Mouse (Mus musculus) forebrain, embryonic 10.5 days (tissue): ENCODE measurements around the gene Ppp2r2c. TPM values are rescaled to one million over a fixed set of nuclear protein-coding genes. Genes with fewer than 3 reads are reported as not detected.
"Not testable (repeated sequence)": the region's sequence is repeated elsewhere in the genome, so short reads cannot be mapped to it uniquely, and the experiment has no call there.

Experiments used
- DNase-seq: peaks from one replicate; pipeline ENCODE4 v3.0.0-alpha.2; 2017; ENCODE audit warnings: low spot score; ENCODE audit errors: extremely low spot score
- H3K27ac ChIP-seq: fragments of 300-500 bp; sonication (generic); 2 replicates; pipeline ENCODE4 v1.5.1; 2016; ENCODE audit warnings: mild to moderate bottlenecking
- H3K27me3 ChIP-seq: fragments of 300-500 bp; sonication (generic); 2 replicates; pipeline ENCODE4 v1.6.1; 2016; ENCODE audit warnings: mild to moderate bottlenecking; ENCODE audit not compliant: poor library complexity, severe bottlenecking
- H3K36me3 ChIP-seq: fragments of 300-500 bp; sonication (generic); replicated peaks from 2 replicates; pipeline ENCODE4 v1.6.1; 2016; ENCODE audit warnings: mild to moderate bottlenecking, moderate library complexity
- H3K4me1 ChIP-seq: fragments of 300-500 bp; sonication (generic); 2 replicates; pipeline ENCODE4 v1.6.1; 2016
- H3K4me3 ChIP-seq: fragments of 300-500 bp; sonication (generic); 2 replicates; pipeline ENCODE4 v1.5.1; 2016; ENCODE audit warnings: mild to moderate bottlenecking, moderate library complexity
- H3K9me3 ChIP-seq: fragments of 300-500 bp; sonication (generic); 2 replicates; pipeline ENCODE4 v1.6.1; 2016; ENCODE audit warnings: mild to moderate bottlenecking, moderate library complexity
- WGBS: fragments of 180-500 bp; shearing (Covaris S2); methylation state at CpG from one replicate; pipeline ENCODE4 v1.1.7; 2016; 5-methylcytosine and 5-hydroxymethylcytosine counted together
- polyA plus RNA-seq: library from polyadenylated mRNA; unstranded; fragments of >200 nt; fragmentation: Nextera tagmentation; extraction: Ambion mirVana; gene quantifications from 2 replicates; pipeline ENCODE4 v1.2.1, GENCODE M21; 2016

Ppp2r2c gene
- polyA plus RNA-seq, 1 experiment from 2014 or later: 0.78 TPM

GRCm38 (mm10) chr5:36923826-36924700 is 55.8 kb downstream of the Ppp2r2c start:
- H3K27me3 ChIP-seq: no peaks in the 10 kb centered on the region
- H3K36me3 ChIP-seq: no peaks in the 10 kb centered on the region
- no peak overlapping the region for H3K27ac ChIP-seq
- no peak overlapping the region for H3K4me3 ChIP-seq
- 61% methylated on average over 11 of the region's 11 CpGs for WGBS
- H3K4me1 ChIP-seq: peaks cover 6% of the 10 kb centered on the region; the same call in 1 of the 2 replicates
- no peak for DNase-seq
- H3K9me3 ChIP-seq: no peaks in the 10 kb centered on the region

DNA sequence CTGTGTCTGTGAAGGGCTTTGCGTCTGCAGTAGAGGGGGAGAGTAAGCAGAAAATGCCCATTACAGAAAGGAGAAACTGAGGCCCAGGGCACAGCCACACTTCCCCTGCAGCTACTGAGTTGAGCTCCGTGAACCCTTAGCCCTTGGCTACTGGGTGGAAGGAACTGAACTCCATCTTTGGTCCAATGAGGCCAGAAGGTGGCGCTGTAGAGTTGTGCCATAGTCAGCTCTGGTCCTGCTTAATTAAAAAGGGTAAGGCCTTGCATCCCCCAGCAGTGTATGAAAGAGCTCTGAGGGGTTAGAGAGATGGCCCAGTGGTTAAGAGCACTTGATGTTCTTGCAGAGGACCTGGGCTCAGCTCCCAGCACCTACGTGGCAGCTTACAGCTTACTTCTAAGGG is 60.4 kb downstream of the Ppp2r2c start:
- H3K4me1 ChIP-seq: peaks cover 8% of the 10 kb centered on the region; the same call in 1 of the 2 replicates
- 55% methylated on average over 4 of the region's 4 CpGs for WGBS
- no peaks in the 10 kb centered on the region for H3K36me3 ChIP-seq
- H3K27me3 ChIP-seq: no peaks in the 10 kb centered on the region
- H3K27ac ChIP-seq: no peak overlapping the region
- no peak overlapping the region for H3K4me3 ChIP-seq
- no peak for DNase-seq
- no peaks in the 10 kb centered on the region for H3K9me3 ChIP-seq

DNA sequence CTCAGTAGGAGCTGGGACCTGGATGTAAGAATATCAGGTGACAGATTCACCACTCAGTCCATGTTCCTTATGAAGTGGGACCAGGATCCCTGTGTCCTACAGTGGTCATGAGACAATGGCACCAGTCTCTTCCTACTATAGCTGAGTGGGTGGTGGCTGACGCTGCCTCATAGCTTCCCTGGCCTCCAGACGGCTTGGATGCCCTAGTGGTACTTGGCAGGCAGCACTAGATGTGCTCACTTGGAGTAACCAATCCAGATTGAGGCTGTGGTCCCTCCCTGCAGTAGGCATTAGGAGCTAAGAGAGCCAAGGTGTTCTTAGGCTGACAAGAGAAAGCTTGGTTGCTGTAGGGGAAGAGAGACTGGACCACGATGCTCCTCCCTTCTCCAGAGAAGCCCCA is 61.1 kb downstream of the Ppp2r2c start:
- H3K27me3 ChIP-seq: no peaks in the 10 kb centered on the region
- H3K4me3 ChIP-seq: no peak overlapping the region
- peaks cover 11% of the 10 kb centered on the region for H3K4me1 ChIP-seq
- H3K9me3 ChIP-seq: no peaks in the 10 kb centered on the region
- 76% methylated on average over 3 of the region's 3 CpGs for WGBS
- DNase-seq: no peak
- H3K36me3 ChIP-seq: no peaks in the 10 kb centered on the region
- H3K27ac ChIP-seq: no peak overlapping the region

DNA sequence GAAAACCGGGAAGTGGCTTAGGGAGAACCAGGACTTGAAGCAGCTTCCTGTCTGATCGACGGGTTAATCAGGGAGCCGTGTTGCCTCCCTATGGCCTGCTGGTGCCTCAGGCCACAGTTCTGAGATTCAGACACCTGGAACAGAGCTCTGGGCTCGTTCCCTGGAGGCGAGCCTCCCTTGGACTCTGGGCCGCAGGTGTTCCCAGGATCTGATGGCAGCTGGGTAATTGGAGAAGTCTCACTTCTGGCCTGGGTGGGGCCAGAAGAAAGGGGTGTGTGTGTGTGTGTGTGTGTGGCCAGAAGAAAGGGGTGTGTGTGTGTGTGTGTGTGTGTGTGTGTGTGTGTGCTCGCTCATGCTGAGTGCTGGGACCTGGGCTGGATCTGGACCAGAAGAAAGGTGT is 65.1 kb downstream of the Ppp2r2c start:
- Histone ChIP-seq H3K27me3 (no peaks in the 10 kb centered on the region), H3K27ac (no peak overlapping the region), H3K36me3 (no peaks in the 10 kb centered on the region), H3K4me1 (peaks cover 21% of the 10 kb centered on the region), H3K9me3 (no peaks in the 10 kb centered on the region), H3K4me3 (no peak overlapping the region)
- WGBS: 67% methylated on average over 7 of the region's 8 CpGs
- no peak for DNase-seq

DNA sequence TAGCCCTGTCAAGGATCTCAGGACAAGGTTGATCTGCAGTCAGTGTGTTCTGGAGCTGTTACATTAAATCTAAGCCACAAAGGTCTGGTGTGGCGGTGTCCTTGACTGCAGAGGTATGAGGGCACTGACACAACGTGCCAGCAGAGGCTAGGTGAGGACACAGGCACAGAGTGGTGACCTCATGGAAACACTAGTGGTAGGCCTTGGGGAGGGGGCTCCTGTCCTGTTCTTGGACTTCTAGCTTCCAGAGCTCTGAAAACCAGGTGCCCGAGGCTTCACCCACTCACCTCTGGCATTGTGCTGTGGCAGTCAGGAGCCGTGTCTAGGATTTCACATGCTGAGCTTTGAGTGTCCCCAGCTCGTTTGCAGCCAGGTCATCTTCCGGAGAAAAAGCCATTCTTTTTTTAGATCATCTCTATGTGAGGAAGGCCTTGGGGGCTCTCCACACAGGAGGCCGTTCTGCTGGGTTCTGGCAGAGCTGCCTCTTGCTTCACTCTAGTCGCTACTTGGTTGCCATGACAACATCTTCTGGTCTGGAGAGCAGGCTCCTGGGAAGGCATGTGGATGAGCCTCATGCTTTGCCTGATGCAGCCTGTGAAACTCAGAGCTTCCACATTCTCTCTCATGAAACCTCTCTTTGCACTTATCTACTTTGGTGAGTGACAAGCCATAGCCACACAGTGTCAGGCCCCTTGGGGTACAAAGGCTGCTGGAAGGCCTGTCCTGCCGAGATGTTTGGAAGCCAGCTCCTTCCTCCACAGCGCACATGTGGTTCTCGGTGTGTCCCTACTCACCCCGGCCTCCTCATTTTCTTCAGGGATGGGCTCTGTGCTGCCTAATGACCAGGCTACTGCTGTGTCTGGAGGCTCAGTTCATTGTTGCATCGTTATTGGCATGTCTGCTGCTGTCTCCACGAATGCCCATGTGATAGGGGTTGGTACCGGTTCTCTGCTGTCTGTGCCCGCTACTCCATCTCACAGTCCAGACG is 67.5 kb downstream of the Ppp2r2c start:
- Histone ChIP-seq H3K4me3 (no peak overlapping the region), H3K27me3 (no peaks in the 10 kb centered on the region), H3K36me3 (no peaks in the 10 kb centered on the region), H3K27ac (no peak overlapping the region), H3K9me3 (no peaks in the 10 kb centered on the region), H3K4me1 (peaks cover 21% of the 10 kb centered on the region)
- 69% methylated on average over 17 of the region's 17 CpGs for WGBS
- no peak for DNase-seq

GRCm38 (mm10) chr5:36936548-36936947 is 68.2 kb downstream of the Ppp2r2c start:
- no peak overlapping the region for H3K27ac ChIP-seq
- H3K4me3 ChIP-seq: no peak overlapping the region
- H3K36me3 ChIP-seq: no peaks in the 10 kb centered on the region
- no peaks in the 10 kb centered on the region for H3K27me3 ChIP-seq
- DNase-seq: no peak
- H3K4me1 ChIP-seq: peaks cover 21% of the 10 kb centered on the region
- H3K9me3 ChIP-seq: no peaks in the 10 kb centered on the region
- WGBS: 91% methylated on average over 7 of the region's 7 CpGs

DNA sequence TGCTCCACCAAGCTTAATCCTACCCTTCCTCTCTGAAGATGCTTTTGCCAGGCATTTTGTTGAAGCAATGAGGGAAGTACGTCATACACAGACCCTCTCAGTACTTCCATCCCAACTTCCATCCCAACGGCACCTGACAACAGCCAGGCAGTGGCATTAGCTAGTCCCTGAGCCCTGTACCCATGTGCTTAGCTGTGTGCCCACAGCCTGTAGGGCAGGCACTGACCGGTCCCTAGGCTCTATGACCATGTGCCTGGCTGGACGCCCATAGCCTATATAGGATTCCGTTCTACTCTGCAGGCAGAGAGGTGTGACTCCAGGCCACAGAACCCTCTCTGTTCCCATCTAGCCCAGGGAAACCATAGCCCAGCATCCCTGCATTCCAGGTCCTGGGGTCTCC is 69.7 kb downstream of the Ppp2r2c start:
- H3K27me3 ChIP-seq: no peaks in the 10 kb centered on the region
- H3K9me3 ChIP-seq: no peaks in the 10 kb centered on the region
- 92% methylated on average over 5 of the region's 5 CpGs for WGBS
- H3K4me1 ChIP-seq: peaks cover 21% of the 10 kb centered on the region
- H3K27ac ChIP-seq: no peak overlapping the region
- H3K4me3 ChIP-seq: no peak overlapping the region
- DNase-seq: no peak
- no peaks in the 10 kb centered on the region for H3K36me3 ChIP-seq

DNA sequence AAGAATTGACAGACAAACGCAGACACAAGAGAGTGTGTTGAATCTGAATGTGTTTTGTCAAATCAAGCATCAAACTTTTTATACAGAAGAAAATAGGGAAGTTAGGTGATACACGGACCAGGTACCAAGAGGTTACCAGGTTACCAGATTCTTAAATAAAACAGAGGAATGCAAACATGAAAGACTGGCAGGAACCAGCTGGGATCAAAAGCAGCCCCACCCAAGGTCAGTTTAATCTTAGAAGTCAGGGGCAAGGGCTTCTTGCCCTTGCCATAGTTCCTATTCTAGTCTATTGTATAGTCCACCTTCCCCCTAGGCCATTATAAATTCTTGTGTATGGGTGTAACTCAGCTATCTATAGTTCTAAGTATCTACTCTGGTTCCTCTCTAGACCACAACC is 70.7 kb downstream of the Ppp2r2c start:
- not testable (repeated sequence) for H3K4me3 ChIP-seq, DNase-seq, H3K27ac ChIP-seq, H3K9me3 ChIP-seq, H3K27me3 ChIP-seq, H3K36me3 ChIP-seq
- H3K4me1 ChIP-seq: peaks cover 12% of the 10 kb centered on the region
- 85% methylated on average over 2 of the region's 2 CpGs for WGBS

- H3K9me3 ChIP-seq: no peaks in the 10 kb centered on the region
- no peak overlapping the region for H3K27ac ChIP-seq
- peaks cover 28% of the 10 kb centered on the region for H3K4me1 ChIP-seq
- no peaks in the 10 kb centered on the region for H3K36me3 ChIP-seq
- 95% methylated on average over 2 of the region's 2 CpGs for WGBS
- DNase-seq: no peak
- peaks cover 29% of the 10 kb centered on the region for H3K27me3 ChIP-seq
- no peak overlapping the region for H3K4me3 ChIP-seq
These were observed 74.1 kb downstream of the Ppp2r2c start for GRCm38 (mm10) chr5:36942446-36942845.

DNA sequence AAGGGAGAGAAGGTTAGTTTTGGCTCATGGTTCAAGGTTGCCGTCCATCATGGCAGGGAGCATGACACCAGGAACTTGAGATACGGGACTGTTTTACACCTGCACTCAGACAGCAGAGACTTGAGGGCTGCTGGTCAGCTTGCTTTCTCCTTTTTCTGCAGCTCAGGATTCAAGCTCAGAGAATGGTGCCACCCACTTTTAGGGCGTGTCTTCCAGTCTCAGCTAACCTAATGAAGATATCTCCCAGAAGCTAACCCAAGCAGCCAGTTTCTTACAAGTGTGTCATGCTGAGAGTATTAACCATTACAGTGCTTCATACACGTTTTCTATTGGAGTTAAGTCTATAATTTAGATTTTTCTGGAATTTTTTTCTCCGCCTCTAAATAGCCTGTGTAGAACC is 76.2 kb downstream of the Ppp2r2c start:
- Histone ChIP-seq H3K4me1 (peaks cover 33% of the 10 kb centered on the region), H3K9me3 (no peaks in the 10 kb centered on the region), H3K36me3 (no peaks in the 10 kb centered on the region), H3K27me3 (peaks cover 50% of the 10 kb centered on the region), H3K4me3 (no peak overlapping the region), H3K27ac (no peak overlapping the region)
- DNase-seq: no peak
- WGBS: 71% methylated on average over 5 of the region's 5 CpGs

- Histone ChIP-seq H3K9me3 (no peaks in the 10 kb centered on the region), H3K27me3 (peaks cover 56% of the 10 kb centered on the region), H3K27ac (no peak overlapping the region), H3K36me3 (no peaks in the 10 kb centered on the region), H3K4me3 (no peak overlapping the region), H3K4me1 (peaks cover 33% of the 10 kb centered on the region)
- no peak for DNase-seq
- WGBS: 60% methylated on average over 8 of the region's 8 CpGs
These were observed 76.9 kb downstream of the Ppp2r2c start for GRCm38 (mm10) chr5:36945102-36945701.

- Histone ChIP-seq H3K36me3 (no peaks in the 10 kb centered on the region), H3K9me3 (no peaks in the 10 kb centered on the region), H3K27me3 (peaks cover 59% of the 10 kb centered on the region), H3K4me3 (no peak overlapping the region), H3K27ac (no peak overlapping the region), H3K4me1 (peaks cover 33% of the 10 kb centered on the region)
- no peak for DNase-seq
- 80% methylated on average over 2 of the region's 2 CpGs for WGBS
These were observed 77.4 kb downstream of the Ppp2r2c start for GRCm38 (mm10) chr5:36945713-36946112.
